Mouse (Mus musculus): ENCODE results near the gene Ddr2. TPM values are rescaled to one million over a fixed set of nuclear protein-coding genes. Genes with fewer than 3 reads are reported as not detected.

Gene Ddr2
- polyA plus RNA-seq, 2 experiments, result 64.1 to 86.7 TPM

GRCm38 (mm10) chr1:170035575-170035974 is 75.0 kb downstream of the Ddr2 start:
- WGBS, result 71% methylated on average over 3 of the region's 3 CpGs
- peaks cover 5% of the 10 kb centered on the region; the same call in 1 of the 2 replicates for H3K36me3 ChIP-seq (ENCODE audit: control insufficient read depth, insufficient read depth, low read length)
- H3K4me2 ChIP-seq (replicated peaks; ENCODE audit: low read depth, low read length, severe bottlenecking), result no peak overlapping the region
- H3K9ac ChIP-seq (ENCODE audit: low read depth, low read length, severe bottlenecking), result no peak overlapping the region
- no peaks in the 10 kb centered on the region for H3K27me3 ChIP-seq (ENCODE audit: control insufficient read depth, insufficient read depth, low read length)
- no peak overlapping the region for H3K4me3 ChIP-seq (replicated peaks; ENCODE audit: low read length)
- no peak overlapping the region for H3K27ac ChIP-seq (replicated peaks; ENCODE audit: low read depth, low read length)
- ATAC-seq (ENCODE audit: low FRiP score, low read depth), result no peak
- no peak for DNase-seq (ENCODE audit: low spot score)
- H3K4me1 ChIP-seq (ENCODE audit: control insufficient read depth, insufficient read depth, low read length), result no peaks in the 10 kb centered on the region
- no peak for TF ChIP-seq POLR2A (IDR thresholded peaks at IDR 0.05; ENCODE audit: borderline replicate concordance, extremely low read depth, insufficient read depth, insufficient read length)
- H3K9me3 ChIP-seq (ENCODE audit: control insufficient read depth, low read length), result no peaks in the 10 kb centered on the region

GRCm38 (mm10) chr1:170034961-170035360 is 75.6 kb downstream of the Ddr2 start:
- no peak for DNase-seq (ENCODE audit: low spot score)
- H3K4me2 ChIP-seq (replicated peaks; ENCODE audit: low read depth, low read length, severe bottlenecking), result no peak overlapping the region
- H3K27me3 ChIP-seq (ENCODE audit: control insufficient read depth, insufficient read depth, low read length), result no peaks in the 10 kb centered on the region
- peaks cover 5% of the 10 kb centered on the region; the same call in 1 of the 2 replicates for H3K36me3 ChIP-seq (ENCODE audit: control insufficient read depth, insufficient read depth, low read length)
- WGBS, result 96% methylated on average over 4 of the region's 4 CpGs
- no peak for TF ChIP-seq POLR2A (IDR thresholded peaks at IDR 0.05; ENCODE audit: borderline replicate concordance, extremely low read depth, insufficient read depth, insufficient read length)
- no peak overlapping the region for H3K27ac ChIP-seq (replicated peaks; ENCODE audit: low read depth, low read length)
- no peak overlapping the region for H3K4me3 ChIP-seq (replicated peaks; ENCODE audit: low read length)
- no peaks in the 10 kb centered on the region for H3K4me1 ChIP-seq (ENCODE audit: control insufficient read depth, insufficient read depth, low read length)
- no peak for ATAC-seq (ENCODE audit: low FRiP score, low read depth)
- no peaks in the 10 kb centered on the region for H3K9me3 ChIP-seq (ENCODE audit: control insufficient read depth, low read length)
- no peak overlapping the region for H3K9ac ChIP-seq (ENCODE audit: low read depth, low read length, severe bottlenecking)

- H3K27me3 ChIP-seq (ENCODE audit: control insufficient read depth, insufficient read depth, low read length), result no peaks in the 10 kb centered on the region
- ATAC-seq (ENCODE audit: low FRiP score, low read depth), result no peak
- no peak overlapping the region for H3K4me3 ChIP-seq (replicated peaks; ENCODE audit: low read length)
- H3K9me3 ChIP-seq (ENCODE audit: control insufficient read depth, low read length), result 0 out of 2 replicates have a peak, but pooled peaks cover 4% of the 10 kb centered on the region
- no peak for TF ChIP-seq POLR2A (IDR thresholded peaks at IDR 0.05; ENCODE audit: borderline replicate concordance, extremely low read depth, insufficient read depth, insufficient read length)
- peaks cover 17% of the 10 kb centered on the region for H3K36me3 ChIP-seq (ENCODE audit: control insufficient read depth, insufficient read depth, low read length)
- no peaks in the 10 kb centered on the region for H3K4me1 ChIP-seq (ENCODE audit: control insufficient read depth, insufficient read depth, low read length)
- H3K4me2 ChIP-seq (replicated peaks; ENCODE audit: low read depth, low read length, severe bottlenecking), result no peak overlapping the region
- H3K27ac ChIP-seq (replicated peaks; ENCODE audit: low read depth, low read length), result no peak overlapping the region
- 85% methylated on average over 3 of the region's 3 CpGs for WGBS
- DNase-seq (ENCODE audit: low spot score), result no peak
- H3K9ac ChIP-seq (ENCODE audit: low read depth, low read length, severe bottlenecking), result no peak overlapping the region
These were observed 78.9 kb downstream of the Ddr2 start for GRCm38 (mm10) chr1:170031656-170032055.

DNA sequence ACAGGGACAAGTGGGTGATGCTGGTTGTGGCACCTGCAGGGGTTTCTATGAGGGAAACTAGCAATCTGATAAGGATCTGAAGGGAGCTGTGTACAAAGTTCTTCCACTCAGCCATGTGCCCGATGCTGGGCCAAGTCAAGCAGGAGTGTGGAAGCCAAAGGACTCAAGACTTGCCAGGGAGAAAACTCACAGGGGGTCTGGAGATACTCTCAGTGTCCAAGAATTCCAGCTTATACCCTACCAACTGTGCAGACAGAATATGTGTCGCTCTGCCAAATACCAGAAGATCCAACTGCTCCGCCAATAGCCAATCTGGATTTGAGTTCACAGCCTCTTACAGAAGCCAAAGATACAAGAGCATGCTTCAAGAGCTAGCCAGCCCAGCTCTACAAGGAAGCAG is 95.8 kb downstream of the Ddr2 start:
- ATAC-seq (ENCODE audit: low FRiP score, low read depth) (no peak), DNase-seq (ENCODE audit: low spot score) (no peak)
- Histone ChIP-seq H3K4me2 (replicated peaks; ENCODE audit: low read depth, low read length, severe bottlenecking) (no peak overlapping the region), H3K27me3 (ENCODE audit: control insufficient read depth, insufficient read depth, low read length) (no peaks in the 10 kb centered on the region), H3K4me1 (ENCODE audit: control insufficient read depth, insufficient read depth, low read length) (no peaks in the 10 kb centered on the region), H3K36me3 (ENCODE audit: control insufficient read depth, insufficient read depth, low read length) (peaks cover 16% of the 10 kb centered on the region), H3K4me3 (replicated peaks; ENCODE audit: low read length) (no peak overlapping the region), H3K9me3 (ENCODE audit: control insufficient read depth, low read length) (peaks cover 37% of the 10 kb centered on the region), H3K27ac (replicated peaks; ENCODE audit: low read depth, low read length) (no peak overlapping the region), H3K9ac (ENCODE audit: low read depth, low read length, severe bottlenecking) (no peak overlapping the region)
- WGBS, result 87% methylated on average over 3 of the region's 3 CpGs
- TF ChIP-seq POLR2A (IDR thresholded peaks at IDR 0.05; ENCODE audit: borderline replicate concordance, extremely low read depth, insufficient read depth, insufficient read length), result no peak

- no peak overlapping the region for H3K4me3 ChIP-seq (replicated peaks; ENCODE audit: low read length)
- H3K27me3 ChIP-seq (ENCODE audit: control insufficient read depth, insufficient read depth, low read length), result no peaks in the 10 kb centered on the region
- H3K9ac ChIP-seq (ENCODE audit: low read depth, low read length, severe bottlenecking), result no peak overlapping the region
- H3K27ac ChIP-seq (replicated peaks; ENCODE audit: low read depth, low read length), result no peak overlapping the region
- no peaks in the 10 kb centered on the region; the same call in 1 of the 2 replicates for H3K9me3 ChIP-seq (ENCODE audit: control insufficient read depth, low read length)
- no peaks in the 10 kb centered on the region for H3K4me1 ChIP-seq (ENCODE audit: control insufficient read depth, insufficient read depth, low read length)
- H3K36me3 ChIP-seq (ENCODE audit: control insufficient read depth, insufficient read depth, low read length), result peaks cover 5% of the 10 kb centered on the region
- 94% methylated on average over 15 of the region's 15 CpGs for WGBS
- no peak overlapping the region for H3K4me2 ChIP-seq (replicated peaks; ENCODE audit: low read depth, low read length, severe bottlenecking)
- TF ChIP-seq POLR2A (IDR thresholded peaks at IDR 0.05; ENCODE audit: borderline replicate concordance, extremely low read depth, insufficient read depth, insufficient read length), result no peak
- DNase-seq (ENCODE audit: low spot score) (no peak), ATAC-seq (ENCODE audit: low FRiP score, low read depth) (no peak)
These were observed 99.7 kb downstream of the Ddr2 start for GRCm38 (mm10) chr1:170010716-170011505.
